ENCODE assay signal across 14 mouse cellular contexts in the genomic region with DNA sequence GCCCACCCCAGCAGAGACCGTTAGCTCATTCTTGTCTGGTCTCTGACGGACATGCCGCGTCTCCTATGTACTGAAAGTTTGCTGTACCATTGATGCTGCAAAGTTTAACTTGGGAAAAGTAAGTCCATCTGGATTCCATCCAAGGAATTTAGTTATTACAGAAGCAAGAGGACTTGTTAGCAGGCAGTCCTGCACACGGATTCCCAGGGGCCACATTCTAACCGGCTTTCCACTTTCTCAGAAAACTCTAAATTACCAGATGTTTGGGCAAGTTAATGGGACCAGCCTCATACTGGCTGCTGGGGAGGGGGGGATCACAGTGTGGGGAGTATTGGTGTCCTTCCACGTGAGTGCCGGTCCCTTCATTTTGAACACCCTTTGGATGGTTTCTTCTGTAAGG. TPM values are rescaled to one million over a fixed set of nuclear protein-coding genes. Genes with fewer than 3 reads are reported as not detected.
A peak's percentile ranks its signal among the peaks of the same experiment; 100 is the strongest.
DNase-seq lines count a peak whose midpoint lies in the region; ATAC-seq and TF ChIP-seq lines count a peak whose summit lies in the region.
"Had no signal": no experiment of that assay in that cellular context is flagged by ENCODE, and none has a peak within 500 bp of the region (broad histone marks: within the 10 kb centered on the region; RNA-seq: fewer than 3 reads in every experiment).

No protein-coding gene starts in this region.

- no peak overlapping the region for H3K9ac ChIP-seq in heart, embryonic 12.5 days
- no peak overlapping the region for H3K9ac ChIP-seq in lung, embryonic 15.5 days
- H3K9ac ChIP-seq in intestine, embryonic 14.5 days (ENCODE audit: low read length): no peak overlapping the region
- H3K9ac ChIP-seq in stomach, embryonic 14.5 days (replicated peaks; ENCODE audit: low read depth, low read length): no peak overlapping the region
- H3K9ac ChIP-seq: hindbrain, embryonic 13.5 days had no signal

- H3K27me3 ChIP-seq in heart, embryonic 12.5 days (replicated peaks): no peaks in the 10 kb centered on the region
- no peaks in the 10 kb centered on the region for H3K27me3 ChIP-seq in lung, embryonic 15.5 days
- no peaks in the 10 kb centered on the region for H3K27me3 ChIP-seq in intestine, embryonic 14.5 days (replicated peaks; ENCODE audit: control insufficient read depth, insufficient read depth, low read length)
- no peaks in the 10 kb centered on the region for H3K27me3 ChIP-seq in stomach, embryonic 14.5 days (ENCODE audit: control insufficient read depth, insufficient read depth, low read length)
- H3K27me3 ChIP-seq: hindbrain, embryonic 13.5 days; Patski had no signal

- intact Hi-C loops in heart, postnatal 36 days (cut with DNase I): no loop called here

- WGBS in heart, embryonic 12.5 days: 81% methylated on average over 8 of the region's 8 CpGs
- 65% methylated on average over 8 of the region's 8 CpGs for WGBS in lung, embryonic 15.5 days
- 62% methylated on average over 8 of the region's 8 CpGs for WGBS in lung, adult 2 months
- WGBS in intestine, embryonic 14.5 days: 51% methylated on average over 8 of the region's 8 CpGs
- 49% methylated on average over 8 of the region's 8 CpGs for WGBS in stomach, embryonic 14.5 days

- no peak overlapping the region for H3K4me2 ChIP-seq in heart, embryonic 12.5 days
- no peak overlapping the region for H3K4me2 ChIP-seq in lung, embryonic 15.5 days
- peak overlapping the region; percentile 6; the same call in 1 of the 2 replicates for H3K4me2 ChIP-seq in intestine, embryonic 14.5 days (ENCODE audit: low read length)
- 0 out of 2 replicates have a peak overlapping the region, but pooled peaks have one; percentile 0 for H3K4me2 ChIP-seq in stomach, embryonic 14.5 days (replicated peaks; ENCODE audit: low read depth, low read length)
- H3K4me2 ChIP-seq: hindbrain, embryonic 13.5 days had no signal

- no peaks in the 10 kb centered on the region for H3K9me3 ChIP-seq in heart, embryonic 12.5 days (replicated peaks)
- H3K9me3 ChIP-seq in lung, embryonic 15.5 days: no peaks in the 10 kb centered on the region
- H3K9me3 ChIP-seq in intestine, embryonic 14.5 days (ENCODE audit: control insufficient read depth, low read length): no peaks in the 10 kb centered on the region
- H3K9me3 ChIP-seq in stomach, embryonic 14.5 days (ENCODE audit: control insufficient read depth, low read depth, low read length): no peaks in the 10 kb centered on the region
- H3K9me3 ChIP-seq: hindbrain, embryonic 13.5 days had no signal

- no peak for DNase-seq in heart, postnatal 36 days
- DNase-seq in lung, adult 2 months: no peak
- no peak for DNase-seq in intestine, embryonic 14.5 days (ENCODE audit: low spot score)
- DNase-seq in c-Kit-positive CD71-positive TER-119-positive erythroid progenitor cells, embryonic 14.5 days (ENCODE audit: low spot score): no peak
- DNase-seq in layer of hippocampus, adult 9-11 months: no peak
- DNase-seq: cerebellum, adult 2 months; thymus, postnatal 4 days had no signal

- TF ChIP-seq POLR2A in lung, adult 2 months (IDR thresholded peaks at IDR 0.05; ENCODE audit: borderline replicate concordance, extremely low read depth, low read depth, low read length): no peak

- no peak overlapping the region for H3K4me3 ChIP-seq in heart, embryonic 12.5 days
- no peak overlapping the region for H3K4me3 ChIP-seq in lung, embryonic 15.5 days
- no peak overlapping the region for H3K4me3 ChIP-seq in lung, adult 2 months (replicated peaks; ENCODE audit: extremely low read depth, low read depth, low read length)
- no peak overlapping the region for H3K4me3 ChIP-seq in intestine, embryonic 14.5 days (ENCODE audit: low read depth, low read length)
- no peak overlapping the region for H3K4me3 ChIP-seq in stomach, embryonic 14.5 days (ENCODE audit: low read depth, low read length)
- H3K4me3 ChIP-seq: hindbrain, embryonic 13.5 days had no signal

- peaks cover 39% of the 10 kb centered on the region for H3K4me1 ChIP-seq in heart, embryonic 12.5 days (replicated peaks)
- H3K4me1 ChIP-seq in lung, embryonic 15.5 days: peaks cover 35% of the 10 kb centered on the region
- H3K4me1 ChIP-seq in lung, adult 2 months (ENCODE audit: control insufficient read depth, insufficient read depth, low read length): peaks cover 13% of the 10 kb centered on the region
- H3K4me1 ChIP-seq in intestine, embryonic 14.5 days (replicated peaks; ENCODE audit: control insufficient read depth, insufficient read depth, low read length): peaks cover 30% of the 10 kb centered on the region
- H3K4me1 ChIP-seq in stomach, embryonic 14.5 days (ENCODE audit: control insufficient read depth, insufficient read depth, low read length): peaks cover 24% of the 10 kb centered on the region

- ATAC-seq in heart, embryonic 12.5 days (ENCODE audit: insufficient number of reproducible peaks, low FRiP score): no peak
- 0 out of 2 replicates have a peak, but pooled peaks have one; percentile 5 for ATAC-seq in lung, embryonic 15.5 days (ENCODE audit: borderline replicate concordance, extremely low read depth, low FRiP score, low TSS enrichment)
- no peak for ATAC-seq in intestine, embryonic 14.5 days (replicated peaks; ENCODE audit: low FRiP score, low TSS enrichment, low read depth)
- no peak for ATAC-seq in stomach, embryonic 14.5 days (ENCODE audit: insufficient number of reproducible peaks, insufficient read depth, low FRiP score, low read depth)
- ATAC-seq: forebrain, embryonic 16.5 days had no signal

- peak overlapping the region; percentile 72 for H3K27ac ChIP-seq in heart, embryonic 12.5 days (ENCODE audit: poor library complexity, severe bottlenecking)
- peak overlapping the region; percentile 80 for H3K27ac ChIP-seq in lung, embryonic 15.5 days
- peak overlapping the region; percentile 89 for H3K27ac ChIP-seq in intestine, embryonic 14.5 days (ENCODE audit: low read depth)
- H3K27ac ChIP-seq in stomach, embryonic 14.5 days (ENCODE audit: low read length): peak overlapping the region; percentile 91

- no peak for TF ChIP-seq CTCF in lung, adult 2 months (IDR thresholded peaks at IDR 0.05; ENCODE audit: insufficient read depth, low read length)

- peaks cover 68% of the 10 kb centered on the region for H3K36me3 ChIP-seq in heart, embryonic 12.5 days
- peaks cover 69% of the 10 kb centered on the region for H3K36me3 ChIP-seq in lung, embryonic 15.5 days
- peaks cover 81% of the 10 kb centered on the region for H3K36me3 ChIP-seq in intestine, embryonic 14.5 days (ENCODE audit: control insufficient read depth, insufficient read depth, low read length)
- H3K36me3 ChIP-seq in stomach, embryonic 14.5 days (ENCODE audit: control insufficient read depth, insufficient read depth, low read length): peaks cover 44% of the 10 kb centered on the region

RNA-seq across cellular contexts. Expression of gene Cd164l2, which starts 26.0 kb away (rescaled TPM):
- 0.34 TPM in 1 of 2 replicates, not detected in the other for polyA plus RNA-seq in heart, embryonic 12.5 days (2016; fragmentation: Nextera tagmentation; extraction: Ambion mirVana)
- under 1 TPM in 1 of 2 experiments, not detected in 1; 0.51 TPM for total RNA-seq in heart, postnatal 36 days (2021)
- polyA plus RNA-seq in lung, embryonic 15.5 days (2015; fragmentation: Nextera tagmentation; extraction: Ambion mirVana): 8.2 and 8.5 TPM in 2 replicates
- polyA plus RNA-seq in lung, adult 2 months (2012; rRNA removed): 2.8 and 4.3 TPM in 2 replicates
- polyA plus RNA-seq in intestine, embryonic 14.5 days (2014; fragmentation: Nextera tagmentation; extraction: Ambion mirVana): 1.9 and 2.5 TPM in 2 replicates
- 8.7 and 11.6 TPM in 2 replicates for polyA plus RNA-seq in stomach, embryonic 14.5 days (2014; fragmentation: Nextera tagmentation; extraction: Ambion mirVana)

RNA-seq across cellular contexts. Expression of gene Gpr3, which starts 26.4 kb away (rescaled TPM):
- 0.27 and 0.37 TPM in 2 replicates for polyA plus RNA-seq in heart, embryonic 12.5 days (2016; fragmentation: Nextera tagmentation; extraction: Ambion mirVana)
- total RNA-seq in heart, postnatal 36 days (2021): under 1 TPM in 1 of 2 experiments, not detected in 1; 0.16 TPM
- 0.10 TPM in 1 of 2 replicates, not detected in the other for polyA plus RNA-seq in lung, embryonic 15.5 days (2015; fragmentation: Nextera tagmentation; extraction: Ambion mirVana)
- polyA plus RNA-seq in lung, adult 2 months (2012; rRNA removed): 0.18 and 0.60 TPM in 2 replicates
- not detected in 2 replicates for polyA plus RNA-seq in intestine, embryonic 14.5 days (2014; fragmentation: Nextera tagmentation; extraction: Ambion mirVana)
- polyA plus RNA-seq in stomach, embryonic 14.5 days (2014; fragmentation: Nextera tagmentation; extraction: Ambion mirVana): not detected in 2 replicates
- total RNA-seq: adrenal gland, postnatal 25 days had no signal

RNA-seq across cellular contexts. Expression of gene Map3k6, which starts 54.7 kb away (rescaled TPM):
- polyA plus RNA-seq in heart, embryonic 12.5 days (2016; fragmentation: Nextera tagmentation; extraction: Ambion mirVana): 2.3 and 3.2 TPM in 2 replicates
- total RNA-seq in heart, postnatal 36 days (2021): 10 to 100 TPM; 15.5 to 20.1 TPM
- polyA plus RNA-seq in lung, embryonic 15.5 days (2015; fragmentation: Nextera tagmentation; extraction: Ambion mirVana): 3.0 and 3.1 TPM in 2 replicates
- 27.9 and 38.2 TPM in 2 replicates for polyA plus RNA-seq in lung, adult 2 months (2012; rRNA removed)
- polyA plus RNA-seq in intestine, embryonic 14.5 days (2014; fragmentation: Nextera tagmentation; extraction: Ambion mirVana): 2.8 and 3.2 TPM in 2 replicates
- polyA plus RNA-seq in stomach, embryonic 14.5 days (2014; fragmentation: Nextera tagmentation; extraction: Ambion mirVana): 3.1 and 3.4 TPM in 2 replicates

RNA-seq across cellular contexts. Expression of gene Wasf2, which starts 55.6 kb away (rescaled TPM):
- polyA plus RNA-seq in heart, embryonic 12.5 days (2016; fragmentation: Nextera tagmentation; extraction: Ambion mirVana): 68.5 and 70.1 TPM in 2 replicates
- 10 to 100 TPM; 81.4 to 89.2 TPM for total RNA-seq in heart, postnatal 36 days (2021)
- polyA plus RNA-seq in lung, embryonic 15.5 days (2015; fragmentation: Nextera tagmentation; extraction: Ambion mirVana): 120 and 136 TPM in 2 replicates
- polyA plus RNA-seq in lung, adult 2 months (2012; rRNA removed): 91.7 and 109 TPM in 2 replicates
- 79.6 and 88.3 TPM in 2 replicates for polyA plus RNA-seq in intestine, embryonic 14.5 days (2014; fragmentation: Nextera tagmentation; extraction: Ambion mirVana)
- 120 and 124 TPM in 2 replicates for polyA plus RNA-seq in stomach, embryonic 14.5 days (2014; fragmentation: Nextera tagmentation; extraction: Ambion mirVana)

Comparison
In these comparisons a context has a peak if more than half of its experiments do, and no peak if none do; other contexts are left out.
1. H3K4me2 ChIP-seq: peak in intestine, embryonic 14.5 days (single experiment) and stomach, embryonic 14.5 days (single experiment); none in heart, embryonic 12.5 days (single experiment) and lung, embryonic 15.5 days (single experiment).
2. Peak in every context shown above with its lines, with median percentiles within 50 percentile points of each other: H3K27ac ChIP-seq.